Mouse (Mus musculus): ENCODE measurements around the gene Zcchc2. TPM values are rescaled to one million over a fixed set of nuclear protein-coding genes. Genes with fewer than 3 reads are reported as not detected.

Zcchc2 gene
- total and polyA plus RNA-seq, 2 experiments from 2014 or later, result 2.7 to 18.9 TPM

- Histone ChIP-seq H3K9ac (replicated peaks; ENCODE audit: low read length, poor library complexity, severe bottlenecking) (peak overlapping the region; percentile 81), H3K4me2 (ENCODE audit: low read depth, low read length, poor library complexity, severe bottlenecking) (peak overlapping the region; percentile 98), H3K27me3 (ENCODE audit: insufficient read depth, low read length) (no peaks in the 10 kb centered on the region), H3K4me1 (ENCODE audit: insufficient read depth, low read length) (peaks cover 4% of the 10 kb centered on the region; the same call in 1 of the 2 replicates), H3K9me3 (ENCODE audit: low read length) (no peaks in the 10 kb centered on the region), H3K27ac (ENCODE audit: low read depth, low read length) (peak overlapping the region; percentile 79), H3K36me3 (ENCODE audit: insufficient read depth, low read length) (no peaks in the 10 kb centered on the region), H3K4me3 (ENCODE audit: low read depth, low read length) (peak overlapping the region; percentile 91)
- ATAC-seq (ENCODE audit: low FRiP score) (peak; percentile 61), DNase-seq (ENCODE audit: low spot score) (peak; percentile 68)
- TF ChIP-seq CTCF (IDR thresholded peaks at IDR 0.05), result no peak
- under 1% methylated on average over 79 of the region's 104 CpGs for WGBS
These were observed 930 bp downstream of the Zcchc2 start for GRCm38 (mm10) chr1:105990911-105991761.

- no peak for DNase-seq (ENCODE audit: low spot score)
- Histone ChIP-seq H3K4me1 (ENCODE audit: insufficient read depth, low read length) (peaks cover 4% of the 10 kb centered on the region; the same call in 1 of the 2 replicates), H3K27me3 (ENCODE audit: insufficient read depth, low read length) (no peaks in the 10 kb centered on the region), H3K36me3 (ENCODE audit: insufficient read depth, low read length) (no peaks in the 10 kb centered on the region), H3K27ac (ENCODE audit: low read depth, low read length) (no peak overlapping the region), H3K9ac (replicated peaks; ENCODE audit: low read length, poor library complexity, severe bottlenecking) (peak overlapping the region; percentile 81), H3K4me3 (ENCODE audit: low read depth, low read length) (peak overlapping the region; percentile 91), H3K9me3 (ENCODE audit: low read length) (no peaks in the 10 kb centered on the region), H3K4me2 (ENCODE audit: low read depth, low read length, poor library complexity, severe bottlenecking) (peak overlapping the region; percentile 98)
- no peak for TF ChIP-seq CTCF (IDR thresholded peaks at IDR 0.05)
- ATAC-seq (ENCODE audit: low FRiP score), result no peak
- WGBS, result 30% methylated on average over 17 of the region's 17 CpGs
These were observed 2.0 kb downstream of the Zcchc2 start for GRCm38 (mm10) chr1:105991931-105992837.

GRCm38 (mm10) chr1:105993196-105993595 is 3.0 kb downstream of the Zcchc2 start:
- Histone ChIP-seq H3K4me3 (ENCODE audit: low read depth, low read length) (peak overlapping the region; percentile 91), H3K4me2 (ENCODE audit: low read depth, low read length, poor library complexity, severe bottlenecking) (peak overlapping the region; percentile 98), H3K27me3 (ENCODE audit: insufficient read depth, low read length) (no peaks in the 10 kb centered on the region), H3K36me3 (ENCODE audit: insufficient read depth, low read length) (no peaks in the 10 kb centered on the region), H3K4me1 (ENCODE audit: insufficient read depth, low read length) (peaks cover 4% of the 10 kb centered on the region; the same call in 1 of the 2 replicates), H3K9ac (replicated peaks; ENCODE audit: low read length, poor library complexity, severe bottlenecking) (peak overlapping the region; percentile 64), H3K27ac (ENCODE audit: low read depth, low read length) (no peak overlapping the region), H3K9me3 (ENCODE audit: low read length) (no peaks in the 10 kb centered on the region)
- no peak for TF ChIP-seq CTCF (IDR thresholded peaks at IDR 0.05)
- ATAC-seq (ENCODE audit: low FRiP score) (no peak), DNase-seq (ENCODE audit: low spot score) (peak; percentile 59)
- WGBS, result 3% methylated on average over 7 of the region's 7 CpGs

- no peak for TF ChIP-seq CTCF (IDR thresholded peaks at IDR 0.05)
- Histone ChIP-seq H3K9me3 (ENCODE audit: low read length) (no peaks in the 10 kb centered on the region), H3K4me1 (ENCODE audit: insufficient read depth, low read length) (peaks cover 4% of the 10 kb centered on the region; the same call in 1 of the 2 replicates), H3K27me3 (ENCODE audit: insufficient read depth, low read length) (no peaks in the 10 kb centered on the region), H3K36me3 (ENCODE audit: insufficient read depth, low read length) (no peaks in the 10 kb centered on the region), H3K27ac (ENCODE audit: low read depth, low read length) (no peak overlapping the region), H3K4me2 (ENCODE audit: low read depth, low read length, poor library complexity, severe bottlenecking) (peak overlapping the region; percentile 98), H3K4me3 (ENCODE audit: low read depth, low read length) (peak overlapping the region; percentile 91), H3K9ac (replicated peaks; ENCODE audit: low read length, poor library complexity, severe bottlenecking) (peak overlapping the region; percentile 64)
- DNase-seq (ENCODE audit: low spot score), result peak; percentile 88
- ATAC-seq (ENCODE audit: low FRiP score), result peak; percentile 64
- WGBS, result under 1% methylated on average over 36 of the region's 37 CpGs
These were observed 3.5 kb downstream of the Zcchc2 start for GRCm38 (mm10) chr1:105993601-105994209.

- ATAC-seq (ENCODE audit: low FRiP score), result no peak
These were observed 5.8 kb downstream of the Zcchc2 start for GRCm38 (mm10) chr1:105995966-105996365.

More at GRCm38 (mm10) chr1:105995966-105996365, 5.8 kb downstream of the Zcchc2 start:
- H3K4me1 ChIP-seq (ENCODE audit: insufficient read depth, low read length), result peaks cover 4% of the 10 kb centered on the region; the same call in 1 of the 2 replicates
- no peak for DNase-seq (ENCODE audit: low spot score)
- H3K27ac ChIP-seq (ENCODE audit: low read depth, low read length), result no peak overlapping the region
- no peak for TF ChIP-seq CTCF (IDR thresholded peaks at IDR 0.05)
- no peaks in the 10 kb centered on the region for H3K36me3 ChIP-seq (ENCODE audit: insufficient read depth, low read length)
- WGBS, result 78% methylated on average over 2 of the region's 2 CpGs
- no peak overlapping the region for H3K9ac ChIP-seq (replicated peaks; ENCODE audit: low read length, poor library complexity, severe bottlenecking)
- no peak overlapping the region for H3K4me3 ChIP-seq (ENCODE audit: low read depth, low read length)
- H3K4me2 ChIP-seq (ENCODE audit: low read depth, low read length, poor library complexity, severe bottlenecking), result no peak overlapping the region
- H3K27me3 ChIP-seq (ENCODE audit: insufficient read depth, low read length), result no peaks in the 10 kb centered on the region
- no peaks in the 10 kb centered on the region for H3K9me3 ChIP-seq (ENCODE audit: low read length)

Data from midbrain, postnatal 0 days (tissue).